Mouse (Mus musculus) forebrain, embryonic 13.5 days (tissue): ENCODE data around the gene Kl. TPM values are rescaled to one million over a fixed set of nuclear protein-coding genes. Genes with fewer than 3 reads are reported as not detected.

ENCODE experiments used
- ATAC-seq: fragments of 200-750 bp; cut with Nextera tagmentation; 2 replicates; pipeline ENCODE4 v1.8.0; 2017
- H3K27ac ChIP-seq: fragments of 300-500 bp; sonication (generic); 2 replicates; pipeline ENCODE4 v1.5.1; 2015; ENCODE audit warnings: inconsistent platforms, mild to moderate bottlenecking, moderate library complexity
- H3K27me3 ChIP-seq: fragments of 300-500 bp; sonication (generic); 2 replicates; pipeline ENCODE4 v1.6.1; 2015; ENCODE audit warnings: mild to moderate bottlenecking, inconsistent platforms
- H3K36me3 ChIP-seq: fragments of 300-500 bp; sonication (generic); 2 replicates; pipeline ENCODE4 v1.6.1; 2015; ENCODE audit warnings: mild to moderate bottlenecking, inconsistent platforms; ENCODE audit not compliant: poor library complexity, severe bottlenecking
- H3K4me1 ChIP-seq: fragments of 300-500 bp; sonication (generic); 2 replicates; pipeline ENCODE4 v1.6.1; 2015; ENCODE audit warnings: inconsistent platforms
- H3K4me2 ChIP-seq: fragments of 300-500 bp; sonication (generic); 2 replicates; pipeline ENCODE4 v1.6.1; 2015; ENCODE audit warnings: inconsistent platforms, mild to moderate bottlenecking, moderate library complexity
- H3K4me3 ChIP-seq: fragments of 300-500 bp; sonication (generic); 2 replicates; pipeline ENCODE4 v1.5.1; 2015; ENCODE audit warnings: mild to moderate bottlenecking, inconsistent platforms
- H3K9ac ChIP-seq: fragments of 300-500 bp; sonication (generic); 2 replicates; pipeline ENCODE4 v1.6.1; 2015; ENCODE audit warnings: mild to moderate bottlenecking, inconsistent platforms
- H3K9me3 ChIP-seq: fragments of 300-500 bp; sonication (generic); replicated peaks from 2 replicates; pipeline ENCODE4 v1.6.1; 2016; ENCODE audit warnings: inconsistent platforms
- WGBS: fragments of 180-500 bp; shearing (Covaris S2); methylation state at CpG from one replicate; pipeline ENCODE4 v1.1.7; 2015; 5-methylcytosine and 5-hydroxymethylcytosine counted together
- polyA plus RNA-seq: library from polyadenylated mRNA; unstranded; fragments of >200 nt; fragmentation: Nextera tagmentation; extraction: Ambion mirVana; gene quantifications from 2 replicates; pipeline ENCODE4 v1.2.1, GENCODE M21; 2015

The Kl gene
- polyA plus RNA-seq, 1 experiment from 2014 or later = 0.18 TPM

DNA sequence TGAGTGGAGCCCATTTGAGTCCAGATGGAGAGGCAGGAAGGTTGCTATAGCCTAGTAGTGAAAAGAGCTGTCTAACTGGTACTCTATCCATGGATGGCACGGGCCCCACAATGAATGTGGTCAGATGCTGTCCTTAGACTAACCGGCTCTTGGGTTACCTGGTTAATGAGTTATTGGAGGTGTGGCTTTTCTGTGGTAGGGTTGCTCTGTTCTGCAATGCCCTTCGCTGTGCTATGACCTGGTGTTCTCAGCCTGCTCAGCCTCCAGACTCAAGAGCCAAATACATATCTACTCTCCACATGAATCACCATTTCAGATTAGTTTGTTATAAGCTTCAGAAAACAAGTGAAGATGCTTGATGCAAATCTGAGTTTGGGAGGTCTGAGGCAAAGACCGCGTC is 90.5 kb downstream of the Kl start:
- ATAC-seq = no peak
- no peak overlapping the region for H3K4me3 ChIP-seq
- H3K4me1 ChIP-seq = no peaks in the 10 kb centered on the region

More for the DNA sequence above, 90.5 kb downstream of the Kl start:
- no peaks in the 10 kb centered on the region for H3K9me3 ChIP-seq
- no peak overlapping the region for H3K9ac ChIP-seq
- no peak overlapping the region for H3K27ac ChIP-seq
- no peak overlapping the region for H3K4me2 ChIP-seq
- no peaks in the 10 kb centered on the region for H3K36me3 ChIP-seq
- WGBS = 94% methylated on average over 5 of the region's 5 CpGs
- no peaks in the 10 kb centered on the region for H3K27me3 ChIP-seq
